Mouse (Mus musculus) midbrain, embryonic 14.5 days (tissue): ENCODE data around the gene Prrg4. TPM values are rescaled to one million over a fixed set of nuclear protein-coding genes. Genes with fewer than 3 reads are reported as not detected.
"Not testable (repeated sequence)": the region's sequence is repeated elsewhere in the genome, so short reads cannot be mapped to it uniquely, and the experiment has no call there.

ENCODE experiments used
- ATAC-seq: fragments of 200-750 bp; cut with Nextera tagmentation; 2 replicates; pipeline ENCODE4 v1.8.0; 2017; ENCODE audit warnings: moderate number of reproducible peaks, moderate library complexity; ENCODE audit not compliant: low FRiP score, low TSS enrichment
- DNase-seq: peaks from one replicate; pipeline ENCODE4 v3.0.0-alpha.2; 2015
- H3K27ac ChIP-seq: fragments of 300-500 bp; sonication (generic); replicated peaks from 2 replicates; pipeline ENCODE4 v1.5.1; 2014; ENCODE audit warnings: mild to moderate bottlenecking, low read depth, low read length, moderate library complexity
- H3K27me3 ChIP-seq: fragments of 300-500 bp; sonication (generic); 2 replicates; pipeline ENCODE4 v1.6.1; 2014; ENCODE audit warnings: low read length, control low read depth, mixed read lengths; ENCODE audit not compliant: control insufficient read depth, insufficient read depth
- H3K36me3 ChIP-seq: fragments of 300-500 bp; sonication (generic); 2 replicates; pipeline ENCODE4 v1.6.1; 2014; ENCODE audit warnings: low read length, control low read depth; ENCODE audit not compliant: control insufficient read depth, insufficient read depth
- H3K4me1 ChIP-seq: fragments of 300-500 bp; sonication (generic); 2 replicates; pipeline ENCODE4 v1.6.1; 2014; ENCODE audit warnings: mild to moderate bottlenecking, antibody characterized with exemption, low read length, control low read depth; ENCODE audit not compliant: control insufficient read depth, insufficient read depth
- H3K4me2 ChIP-seq: fragments of 300-500 bp; sonication (generic); 2 replicates; pipeline ENCODE4 v1.6.1; 2014; ENCODE audit warnings: mild to moderate bottlenecking, low read length, moderate library complexity
- H3K4me3 ChIP-seq: fragments of 300-500 bp; sonication (generic); replicated peaks from 2 replicates; pipeline ENCODE4 v1.5.1; 2014; ENCODE audit warnings: low read depth, low read length
- H3K9ac ChIP-seq: fragments of 300-500 bp; sonication (generic); replicated peaks from 2 replicates; pipeline ENCODE4 v1.6.1; 2014; ENCODE audit warnings: mild to moderate bottlenecking, low read length, moderate library complexity
- H3K9me3 ChIP-seq: fragments of 300-500 bp; sonication (generic); 2 replicates; pipeline ENCODE4 v1.6.1; 2016; ENCODE audit warnings: low read length, control low read depth, mixed read lengths; ENCODE audit not compliant: control insufficient read depth
- WGBS: fragments of 180-500 bp; shearing (Covaris S2); extraction: QIAGEN DNeasy Blood & Tissue Kit; methylation state at CpG from one replicate; pipeline ENCODE4 v1.1.7; 2014; 5-methylcytosine and 5-hydroxymethylcytosine counted together
- polyA plus RNA-seq: library from polyadenylated mRNA; unstranded; fragments of >200 nt; fragmentation: Nextera tagmentation; extraction: Ambion mirVana; gene quantifications from 2 replicates; pipeline ENCODE4 v1.2.1, GENCODE M21; 2014

Prrg4 gene
- polyA plus RNA-seq = 0.11 and 0.61 TPM in 2 replicates

DNA sequence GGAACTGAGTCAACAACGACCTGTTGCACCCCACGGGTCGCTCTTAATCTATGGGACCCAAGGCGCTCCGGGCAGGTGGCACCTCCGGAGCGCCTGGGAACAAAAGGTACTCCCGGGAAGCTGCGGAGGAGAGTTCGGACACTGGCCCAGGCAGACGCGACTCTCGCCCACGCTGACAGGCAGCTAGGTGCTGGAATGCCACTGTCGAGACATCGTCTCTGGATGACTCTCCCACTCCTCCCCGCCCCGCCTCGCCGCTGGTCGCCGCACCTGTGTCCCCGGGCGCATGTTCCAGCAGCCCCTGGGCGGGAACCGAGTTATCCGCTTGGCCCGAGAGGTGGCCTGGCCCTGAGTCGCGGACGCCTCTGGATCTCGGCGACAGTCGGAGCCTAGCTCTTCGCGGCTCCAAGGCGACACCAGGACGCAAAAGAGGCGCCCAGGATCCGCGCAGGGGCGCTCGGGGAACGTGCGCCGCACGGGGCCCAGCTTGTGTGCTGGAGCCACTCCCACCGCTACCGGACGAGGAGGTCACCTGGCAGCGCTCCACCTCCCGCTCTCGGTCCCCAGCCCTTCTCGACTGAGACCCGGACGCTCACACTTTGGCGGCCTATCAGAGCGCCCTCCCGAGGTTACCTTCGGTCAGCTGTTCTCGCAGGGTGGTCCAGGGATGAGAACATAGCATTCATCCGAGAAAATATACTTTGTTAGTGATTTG lies at the start of gene Prrg4:
Gene Prrg4, minus strand, starts transcription at position 601 of the 715 bp plus-strand sequence.
- peaks cover 19% of the 10 kb centered on the region; the same call in 1 of the 2 replicates for H3K27me3 ChIP-seq
- under 1% methylated on average over 62 of the region's 62 CpGs for WGBS
- H3K4me3 ChIP-seq = peak within 1 kb of the TSS; percentile 51
- 0 out of 2 replicates have a peak, but pooled peaks cover 7% of the 10 kb centered on the region for H3K4me1 ChIP-seq
- H3K36me3 ChIP-seq = no peaks in the 10 kb centered on the region
- peak; percentile 62; the same call in 1 of the 2 replicates for ATAC-seq
- H3K4me2 ChIP-seq = peak within 1 kb of the TSS; percentile 99
- peak; percentile 70 for DNase-seq
- H3K9ac ChIP-seq = peak within 1 kb of the TSS; percentile 51
- H3K27ac ChIP-seq = no peak within 1 kb of the TSS
- H3K9me3 ChIP-seq = no peaks in the 10 kb centered on the region

DNA sequence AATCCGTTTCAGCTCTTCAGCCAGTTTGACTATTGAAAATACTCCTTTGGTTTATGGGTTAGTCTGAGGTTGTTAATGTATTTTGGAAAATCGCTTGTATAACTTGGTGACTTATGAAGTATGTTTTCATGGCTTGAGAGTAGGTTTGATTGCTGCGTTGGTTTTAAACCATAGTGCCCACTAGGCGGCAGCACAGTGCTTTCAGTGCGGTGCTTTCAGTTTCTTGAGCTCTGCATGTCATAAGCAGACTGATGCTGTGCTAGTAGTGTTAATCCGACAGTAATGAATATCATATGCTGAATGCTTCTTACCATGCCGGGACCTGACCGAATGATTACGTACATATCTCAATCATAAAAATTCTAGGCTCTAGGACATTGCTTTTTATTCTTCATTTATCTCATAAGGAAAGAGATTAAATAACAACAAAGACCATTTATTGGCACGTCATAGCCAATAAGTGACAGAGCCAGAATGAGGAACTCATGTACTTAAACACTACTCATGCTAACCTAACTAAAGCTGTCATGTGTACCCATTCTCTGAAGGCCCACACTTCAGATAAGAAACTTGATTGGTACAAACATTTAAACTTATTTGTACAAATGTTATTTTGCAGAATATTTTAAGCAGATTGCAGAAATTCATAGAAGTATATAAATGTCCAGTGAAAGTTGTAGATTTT lies 38.3 kb upstream of the Prrg4 start:
- Histone ChIP-seq H3K27ac (no peak overlapping the region), H3K27me3 (no peaks in the 10 kb centered on the region), H3K4me1 (no peaks in the 10 kb centered on the region), H3K9me3 (no peaks in the 10 kb centered on the region), H3K4me3 (no peak overlapping the region), H3K9ac (no peak overlapping the region), H3K4me2 (no peak overlapping the region), H3K36me3 (no peaks in the 10 kb centered on the region)
- ATAC-seq (peak; percentile 66; the same call in 1 of the 2 replicates), DNase-seq (peak; percentile 93)
- 22% methylated on average over 10 of the region's 10 CpGs for WGBS

DNA sequence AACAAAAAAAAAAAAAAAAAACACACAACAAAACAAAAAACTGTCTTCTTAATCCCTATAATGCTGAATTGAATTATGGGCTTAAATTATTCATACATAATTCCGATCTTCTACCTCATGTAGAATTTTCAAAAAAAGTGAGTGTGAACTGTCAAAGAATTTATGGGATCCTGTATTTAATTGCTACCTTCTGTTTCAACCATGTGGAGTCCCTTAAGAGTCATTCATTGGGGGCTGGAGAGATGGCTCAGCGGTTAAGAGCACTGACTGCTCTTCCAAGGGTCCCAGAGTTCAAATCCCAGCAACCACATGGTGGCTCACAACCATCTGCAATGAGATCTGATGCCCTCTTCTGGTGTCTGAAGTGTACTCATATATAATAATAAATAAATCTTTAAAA lies 37.7 kb upstream of the Prrg4 start:
- not testable (repeated sequence) for H3K9me3 ChIP-seq, DNase-seq, H3K4me2 ChIP-seq, H3K4me1 ChIP-seq, H3K36me3 ChIP-seq, H3K27ac ChIP-seq, ATAC-seq, H3K4me3 ChIP-seq, H3K27me3 ChIP-seq, H3K9ac ChIP-seq
- 62% methylated on average over 2 of the region's 2 CpGs for WGBS

DNA sequence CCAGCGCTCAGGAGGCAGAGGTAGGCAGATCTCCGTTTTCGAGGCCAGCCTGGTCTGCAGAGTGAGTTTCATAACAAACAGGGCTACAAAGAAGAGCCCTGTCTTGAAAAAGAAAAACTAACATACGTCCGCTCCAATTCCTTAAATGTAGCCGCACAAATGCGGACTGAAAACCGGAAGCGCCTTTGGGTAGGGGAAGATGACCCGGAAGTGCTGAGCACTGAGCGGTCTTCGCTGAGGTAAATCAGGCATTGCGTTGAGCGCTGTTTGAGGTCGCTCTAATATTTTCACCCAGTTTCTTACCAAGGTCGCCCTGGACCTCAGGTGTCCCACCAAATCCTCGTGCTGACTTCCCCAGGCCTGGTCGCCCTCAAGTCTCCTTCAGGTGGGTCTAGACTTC lies 36.4 kb upstream of the Prrg4 start:
- Histone ChIP-seq H3K36me3 (no peaks in the 10 kb centered on the region), H3K27ac (no peak overlapping the region), H3K4me1 (no peaks in the 10 kb centered on the region), H3K27me3 (no peaks in the 10 kb centered on the region), H3K4me3 (no peak overlapping the region), H3K4me2 (no peak overlapping the region), H3K9me3 (no peaks in the 10 kb centered on the region), H3K9ac (no peak overlapping the region)
- 94% methylated on average over 18 of the region's 18 CpGs for WGBS
- no peak for DNase-seq
- no peak for ATAC-seq

DNA sequence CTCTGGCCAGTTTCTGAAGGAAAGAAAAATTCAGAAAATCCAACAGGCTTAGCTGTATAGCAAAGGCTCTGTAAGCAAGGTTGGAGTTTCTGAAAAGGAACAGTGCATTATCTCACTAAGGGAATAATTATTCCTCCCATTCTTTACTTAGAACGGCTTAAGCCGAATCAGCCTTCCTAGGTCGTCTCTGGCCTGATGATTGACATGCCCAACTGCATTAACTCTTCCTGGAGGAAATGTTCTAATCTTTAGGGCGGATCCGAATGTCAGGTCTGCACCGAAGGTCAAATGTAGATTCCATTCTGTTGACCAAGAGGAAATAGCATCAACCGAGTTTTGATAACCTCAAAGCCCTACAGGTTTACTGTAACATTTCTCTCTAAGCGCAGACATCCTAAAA lies 29.1 kb upstream of the Prrg4 start:
- no peak overlapping the region for H3K4me2 ChIP-seq
- H3K4me3 ChIP-seq = no peak overlapping the region
- no peaks in the 10 kb centered on the region for H3K27me3 ChIP-seq
- no peak for ATAC-seq
- H3K9ac ChIP-seq = no peak overlapping the region
- no peaks in the 10 kb centered on the region; the same call in 1 of the 2 replicates for H3K9me3 ChIP-seq
- 72% methylated on average over 8 of the region's 8 CpGs for WGBS
- H3K27ac ChIP-seq = no peak overlapping the region
- no peaks in the 10 kb centered on the region for H3K4me1 ChIP-seq
- H3K36me3 ChIP-seq = no peaks in the 10 kb centered on the region
- DNase-seq = no peak

DNA sequence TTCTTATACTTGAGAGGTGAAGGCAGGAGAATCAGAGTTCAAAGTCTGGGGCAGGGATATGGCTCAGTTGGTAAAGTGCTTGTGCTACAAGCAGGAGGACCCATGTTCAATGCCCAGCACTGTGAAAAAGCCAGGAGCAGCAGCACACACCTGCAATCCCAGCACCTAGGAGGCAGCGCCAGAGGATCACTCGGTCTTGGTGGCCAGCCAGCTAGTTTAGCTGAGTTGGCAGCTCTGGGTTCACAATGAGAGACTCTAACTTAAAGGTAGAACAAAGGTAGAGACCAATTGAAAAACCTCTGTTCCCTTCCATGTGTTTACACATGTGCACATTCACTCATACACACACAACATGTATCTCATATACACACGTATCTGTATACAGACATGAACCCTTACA lies 19.4 kb upstream of the Prrg4 start:
- H3K9ac ChIP-seq = no peak overlapping the region
- no peak overlapping the region for H3K27ac ChIP-seq
- no peaks in the 10 kb centered on the region for H3K9me3 ChIP-seq
- H3K4me3 ChIP-seq = no peak overlapping the region
- WGBS = 86% methylated on average over 3 of the region's 3 CpGs
- H3K27me3 ChIP-seq = no peaks in the 10 kb centered on the region
- H3K4me2 ChIP-seq = no peak overlapping the region
- ATAC-seq (no peak), DNase-seq (no peak)
- H3K4me1 ChIP-seq = no peaks in the 10 kb centered on the region
- H3K36me3 ChIP-seq = no peaks in the 10 kb centered on the region

DNA sequence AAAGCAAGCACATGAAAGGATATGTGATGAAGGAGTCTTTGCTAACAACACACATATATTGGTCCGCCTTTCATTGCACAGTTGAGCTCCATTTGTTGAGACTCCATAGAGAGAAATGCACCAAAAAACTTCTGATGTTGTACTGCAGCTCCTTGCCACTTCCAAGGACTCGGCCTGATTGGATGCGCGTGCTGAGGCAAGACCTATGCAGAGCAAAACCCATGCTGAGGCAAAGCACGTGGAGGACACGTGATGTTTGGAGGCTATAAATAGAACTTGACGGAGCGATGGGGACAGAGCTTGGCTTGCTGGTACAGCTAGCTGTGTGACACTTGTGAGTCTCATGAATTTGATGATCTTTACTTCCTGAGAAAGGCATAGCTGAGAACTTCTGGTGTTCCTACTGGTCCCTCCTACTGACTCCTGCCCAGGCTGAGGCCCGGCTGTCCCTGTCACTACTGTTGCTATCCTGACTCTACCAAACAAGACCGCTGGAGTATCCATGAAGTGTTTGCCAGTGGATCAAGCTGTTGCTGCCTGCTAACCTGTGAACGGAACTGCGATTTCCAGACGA lies 17.7 kb upstream of the Prrg4 start, which contains the start of gene Ccdc73:
Gene Ccdc73, plus strand, starts transcription at position 524 of the 574 bp plus-strand sequence.
- H3K27me3 ChIP-seq = no peaks in the 10 kb centered on the region
- no peaks in the 10 kb centered on the region for H3K9me3 ChIP-seq
- ATAC-seq = no peak
- H3K4me2 ChIP-seq = no peak within 1 kb of the TSS
- 91% methylated on average over 13 of the region's 13 CpGs for WGBS
- H3K27ac ChIP-seq = no peak within 1 kb of the TSS
- no peak within 1 kb of the TSS for H3K9ac ChIP-seq
- H3K4me1 ChIP-seq = no peaks in the 10 kb centered on the region
- DNase-seq = no peak
- H3K4me3 ChIP-seq = no peak within 1 kb of the TSS
- no peaks in the 10 kb centered on the region for H3K36me3 ChIP-seq

DNA sequence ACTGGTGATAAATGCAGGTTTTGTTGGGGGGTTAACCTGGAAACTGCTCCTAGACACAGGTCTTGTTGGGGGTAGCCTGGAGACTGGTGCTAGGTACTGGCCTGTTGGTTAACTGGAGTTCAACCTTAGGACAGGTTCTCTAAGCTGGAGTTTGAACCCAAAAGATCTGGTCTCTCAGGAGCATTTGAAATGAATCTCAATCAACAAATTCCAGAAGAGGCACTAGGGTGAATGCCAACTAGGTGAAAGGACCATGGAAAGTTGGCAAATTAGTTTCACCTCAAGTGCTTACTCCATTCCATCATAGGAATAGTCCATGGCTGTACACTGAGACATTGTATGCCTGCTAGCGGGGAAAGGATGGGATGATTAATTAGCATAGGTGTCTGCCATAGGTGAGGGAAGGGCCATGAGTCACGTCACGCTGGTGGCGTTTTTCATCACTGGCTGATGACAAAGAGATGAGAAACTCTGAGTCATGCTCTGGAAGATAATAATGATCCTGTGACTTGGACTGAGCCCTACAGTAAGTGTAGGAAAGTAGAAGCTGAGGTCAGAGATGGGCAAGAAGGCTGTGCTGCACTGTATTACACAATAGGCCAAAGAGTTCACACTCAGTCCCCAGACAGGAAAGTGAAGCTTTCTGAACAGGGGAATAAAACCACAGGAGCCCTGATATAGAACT lies 14.6 kb upstream of the Prrg4 start:
- H3K4me1 ChIP-seq = no peaks in the 10 kb centered on the region
- no peak overlapping the region for H3K4me3 ChIP-seq
- H3K27me3 ChIP-seq = no peaks in the 10 kb centered on the region
- H3K27ac ChIP-seq = no peak overlapping the region
- H3K4me2 ChIP-seq = no peak overlapping the region
- ATAC-seq (no peak), DNase-seq (no peak)
- 90% methylated on average over 4 of the region's 4 CpGs for WGBS
- H3K9me3 ChIP-seq = no peaks in the 10 kb centered on the region
- no peaks in the 10 kb centered on the region for H3K36me3 ChIP-seq
- H3K9ac ChIP-seq = no peak overlapping the region
